Mouse (Mus musculus) small intestine, adult 2 months (tissue): ENCODE results near the gene Ranbp10.

Experiments
- CTCF ChIP-seq: fragments of 200-500 bp; IDR thresholded peaks from 2 replicates; pipeline ENCODE4 v1.5.1; 2012; ENCODE audit warnings: low read depth, mild to moderate bottlenecking, control low read depth, inconsistent platforms, low read length, moderate library complexity, mixed read lengths; ENCODE audit not compliant: insufficient replicate concordance, insufficient read length; ENCODE audit errors: extremely low read depth
- POLR2A ChIP-seq: fragments of 200-500 bp; IDR thresholded peaks from 2 replicates; pipeline ENCODE4 v1.6.1; 2012; ENCODE audit warnings: low read depth, mild to moderate bottlenecking, control low read depth, inconsistent platforms, low read length, moderate library complexity

DNA sequence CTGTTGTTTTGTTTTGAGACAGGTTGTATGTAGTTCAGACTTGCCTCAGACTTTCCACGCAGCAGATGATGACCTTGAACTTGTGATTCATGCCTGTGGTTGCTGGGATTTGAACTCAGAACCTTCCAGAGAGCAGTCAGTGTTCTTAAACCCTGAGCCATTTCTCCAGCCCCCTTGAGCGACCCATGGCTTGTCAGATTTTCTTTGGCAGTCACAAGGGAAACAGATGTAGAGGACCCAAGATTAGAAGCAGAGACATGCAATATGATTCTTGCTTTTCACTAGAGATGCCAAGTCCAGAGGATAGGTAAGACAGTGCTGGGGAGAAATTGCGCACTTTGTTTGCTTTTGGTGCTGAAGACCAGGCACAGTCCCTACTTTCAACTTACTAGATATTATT, 26.0 kb upstream of the Ranbp10 start, which contains the start of gene Cenpt:
- TF ChIP-seq CTCF (no peak), POLR2A (no peak)
